Mouse (Mus musculus) lung, postnatal 0 days (tissue): ENCODE measurements around the gene Pfn1. TPM values are rescaled to one million over a fixed set of nuclear protein-coding genes. Genes with fewer than 3 reads are reported as not detected.

Experiments
- ATAC-seq: fragments of 200-750 bp; cut with Nextera tagmentation; 2 replicates; pipeline ENCODE4 v1.8.0; 2017; ENCODE audit warnings: moderate library complexity
- DNase-seq: peaks from one replicate; pipeline ENCODE4 v3.0.0-alpha.2; 2016; ENCODE audit warnings: low spot score
- H3K27ac ChIP-seq: fragments of 300-500 bp; sonication (generic); 2 replicates; pipeline ENCODE4 v1.5.1; 2014; ENCODE audit warnings: antibody characterized with exemption, mild to moderate bottlenecking, low read length, mixed read lengths
- H3K27me3 ChIP-seq: fragments of 300-500 bp; sonication (generic); replicated peaks from 2 replicates; pipeline ENCODE4 v1.6.1; 2014; ENCODE audit warnings: low read length, mixed read lengths; ENCODE audit not compliant: insufficient read depth
- H3K36me3 ChIP-seq: fragments of 300-500 bp; sonication (generic); 2 replicates; pipeline ENCODE4 v1.6.1; 2014; ENCODE audit warnings: low read length, mixed read lengths; ENCODE audit not compliant: insufficient read depth
- H3K4me1 ChIP-seq: fragments of 300-500 bp; sonication (generic); 2 replicates; pipeline ENCODE4 v1.6.1; 2014; ENCODE audit warnings: antibody characterized with exemption, low read depth, low read length, mixed read lengths; ENCODE audit not compliant: insufficient read depth
- H3K4me2 ChIP-seq: fragments of 300-500 bp; sonication (generic); replicated peaks from 2 replicates; pipeline ENCODE4 v1.6.1; 2014; ENCODE audit warnings: low read depth, mild to moderate bottlenecking, low read length, moderate library complexity, mixed read lengths
- H3K4me3 ChIP-seq: fragments of 300-500 bp; sonication (generic); 2 replicates; pipeline ENCODE4 v1.5.1; 2014; ENCODE audit warnings: low read depth, low read length
- H3K9ac ChIP-seq: fragments of 300-500 bp; sonication (generic); replicated peaks from 2 replicates; pipeline ENCODE4 v1.6.1; 2014; ENCODE audit warnings: low read depth, mild to moderate bottlenecking
- H3K9me3 ChIP-seq: fragments of 300-500 bp; sonication (generic); 2 replicates; pipeline ENCODE4 v1.6.1; 2016; ENCODE audit warnings: low read length, mixed read lengths
- CTCF ChIP-seq: IDR thresholded peaks from 2 replicates; pipeline ENCODE4 v1.5.1; 2016; ENCODE audit warnings: antibody characterized with exemption, mild to moderate bottlenecking
- EP300 ChIP-seq: IDR thresholded peaks from 2 replicates; pipeline ENCODE4 v1.6.1; 2016; ENCODE audit warnings: antibody characterized with exemption, mild to moderate bottlenecking, control low read depth
- WGBS: fragments of 180-500 bp; shearing (Covaris S2); extraction: QIAGEN DNeasy Blood & Tissue Kit; methylation state at CpG from one replicate; pipeline ENCODE4 v1.1.7; 2014; 5-methylcytosine and 5-hydroxymethylcytosine counted together
- polyA plus RNA-seq: library from polyadenylated mRNA; unstranded; fragments of >200 nt; fragmentation: Nextera tagmentation; extraction: Ambion mirVana; gene quantifications from 2 replicates; pipeline ENCODE4 v1.2.1, GENCODE M21; 2015

Pfn1 gene
- polyA plus RNA-seq, 1 experiment from 2014 or later, result 1,206 TPM

GRCm38 (mm10) chr11:70625473-70625872 is 29.0 kb downstream of the Pfn1 start:
- WGBS, result 43% methylated on average over 4 of the region's 4 CpGs
- Histone ChIP-seq H3K4me2 (no peak overlapping the region), H3K9me3 (no peaks in the 10 kb centered on the region), H3K27me3 (no peaks in the 10 kb centered on the region), H3K4me3 (no peak overlapping the region), H3K4me1 (no peaks in the 10 kb centered on the region), H3K36me3 (no peaks in the 10 kb centered on the region), H3K9ac (no peak overlapping the region), H3K27ac (no peak overlapping the region)
- TF ChIP-seq CTCF (peak; percentile 76), EP300 (no peak)
- DNase-seq (peak; percentile 39), ATAC-seq (no peak)

DNA sequence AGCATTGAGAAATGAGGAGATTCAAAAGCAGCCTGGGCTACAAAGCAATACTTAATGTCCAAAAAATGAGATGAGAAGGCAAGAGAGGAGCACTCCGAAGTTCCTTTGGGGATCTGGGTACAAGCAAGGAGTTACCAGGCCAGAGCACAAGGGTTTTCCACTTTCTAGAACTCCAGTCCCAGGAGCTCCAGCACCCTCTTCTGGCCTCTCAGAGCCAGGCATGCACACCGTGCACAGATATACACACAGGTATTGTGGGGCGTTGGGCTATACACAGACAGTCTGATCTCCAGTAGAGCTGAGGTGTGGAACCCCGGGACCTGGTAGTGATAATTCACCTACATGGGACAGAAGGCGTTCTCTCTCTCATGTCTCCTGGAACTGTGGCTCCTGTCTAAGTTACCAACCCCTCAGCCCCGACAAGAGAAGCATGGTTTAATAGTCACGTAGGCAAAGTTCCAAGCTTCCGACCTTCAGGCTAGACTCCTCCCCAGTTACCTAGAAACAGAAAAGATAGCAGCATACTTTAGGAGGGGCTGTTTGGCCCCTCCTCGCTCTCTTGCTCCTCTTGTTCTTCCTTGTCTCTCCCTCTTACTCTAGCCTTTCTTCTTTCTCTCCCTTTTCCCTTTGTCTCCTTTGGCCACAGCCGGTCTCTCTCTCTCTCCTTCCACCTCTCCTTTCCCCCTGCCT is 31.2 kb downstream of the Pfn1 start:
- no peak overlapping the region for H3K9ac ChIP-seq
- no peaks in the 10 kb centered on the region for H3K27me3 ChIP-seq
- H3K27ac ChIP-seq, result no peak overlapping the region
- TF ChIP-seq EP300 (no peak), CTCF (peak; percentile 49)
- H3K9me3 ChIP-seq, result no peaks in the 10 kb centered on the region
- H3K4me2 ChIP-seq, result no peak overlapping the region
- no peaks in the 10 kb centered on the region for H3K36me3 ChIP-seq
- WGBS, result 56% methylated on average over 10 of the region's 10 CpGs
- no peak overlapping the region for H3K4me3 ChIP-seq
- no peaks in the 10 kb centered on the region for H3K4me1 ChIP-seq
- no peak for DNase-seq
- ATAC-seq, result no peak

GRCm38 (mm10) chr11:70621972-70622814 is 32.3 kb downstream of the Pfn1 start:
- WGBS, result 33% methylated on average over 7 of the region's 7 CpGs
- DNase-seq, result peak; percentile 60
- no peaks in the 10 kb centered on the region for H3K36me3 ChIP-seq
- H3K27ac ChIP-seq, result no peak overlapping the region
- TF ChIP-seq EP300 (no peak), CTCF (0 out of 2 replicates have a peak, but pooled peaks have one; percentile 23)
- no peak overlapping the region for H3K4me3 ChIP-seq
- H3K27me3 ChIP-seq, result no peaks in the 10 kb centered on the region
- no peak overlapping the region for H3K9ac ChIP-seq
- peak; percentile 44 for ATAC-seq
- H3K4me2 ChIP-seq, result no peak overlapping the region
- no peaks in the 10 kb centered on the region for H3K4me1 ChIP-seq
- H3K9me3 ChIP-seq, result no peaks in the 10 kb centered on the region

DNA sequence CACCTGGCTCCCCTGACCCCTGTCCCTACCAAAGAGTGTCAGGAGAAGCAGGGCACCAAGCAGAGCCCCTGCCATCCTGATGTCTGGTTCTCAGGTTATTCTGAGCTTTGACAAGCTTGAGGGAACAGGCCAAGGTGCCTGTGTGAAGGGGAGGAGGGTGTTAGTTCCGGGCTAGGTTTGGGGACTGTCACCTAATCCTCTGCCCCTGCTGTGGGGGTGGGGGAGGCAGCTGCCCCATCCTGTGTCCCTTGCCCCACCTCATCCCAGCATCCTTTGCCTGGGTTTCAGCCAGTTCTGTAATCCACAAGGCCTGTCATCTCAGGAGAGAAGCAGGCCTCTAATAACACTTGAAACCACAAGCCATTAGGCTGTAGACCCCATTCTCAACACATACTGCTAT is 35.3 kb downstream of the Pfn1 start, which contains the start of gene Chrne:
Gene Chrne (minus strand): TSS at position 116 of the 400 bp plus-strand sequence.
- WGBS, result 43% methylated on average over 1 of the region's 1 CpGs
- Histone ChIP-seq H3K27me3 (no peaks in the 10 kb centered on the region), H3K36me3 (no peaks in the 10 kb centered on the region), H3K4me3 (no peak within 1 kb of the TSS), H3K4me1 (peaks cover 10% of the 10 kb centered on the region), H3K4me2 (no peak within 1 kb of the TSS), H3K9me3 (no peaks in the 10 kb centered on the region), H3K9ac (no peak within 1 kb of the TSS), H3K27ac (no peak within 1 kb of the TSS)
- ATAC-seq (no peak), DNase-seq (no peak)
- TF ChIP-seq CTCF (no peak), EP300 (no peak)

DNA sequence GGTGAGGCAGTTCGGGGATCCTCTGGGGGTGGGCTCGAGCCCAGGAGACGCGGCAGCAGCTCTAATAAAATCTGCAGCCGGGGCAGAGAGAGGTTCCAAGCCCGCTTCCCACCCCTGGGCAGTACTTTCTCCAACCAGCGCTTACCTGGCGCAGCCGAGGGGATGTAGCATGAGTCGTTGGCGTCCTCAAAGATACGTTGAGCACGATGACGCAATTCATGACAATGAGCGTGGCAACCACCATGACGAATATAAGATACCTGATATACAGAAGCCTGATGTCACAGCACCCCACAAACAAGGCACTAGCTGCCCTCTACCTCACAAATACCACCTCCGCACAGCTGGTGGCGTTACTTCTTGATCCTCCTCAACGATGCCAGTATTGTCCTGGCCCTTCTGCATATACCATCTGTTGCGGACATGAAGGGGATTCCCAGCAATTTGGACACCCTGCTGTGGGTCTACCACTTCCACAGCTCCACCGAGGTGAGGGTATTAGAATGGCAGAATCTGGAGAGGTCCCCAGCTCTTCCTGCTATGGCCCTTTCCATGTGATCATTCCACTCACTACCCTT is 38.8 kb downstream of the Pfn1 start, which contains the start of gene 4930544D05Rik:
Gene 4930544D05Rik (plus strand): TSS at position 333 of the 578 bp plus-strand sequence.
- peaks cover 10% of the 10 kb centered on the region for H3K4me1 ChIP-seq
- ATAC-seq (peak; percentile 17), DNase-seq (no peak)
- no peaks in the 10 kb centered on the region for H3K36me3 ChIP-seq
- 21% methylated on average over 21 of the region's 21 CpGs for WGBS
- H3K27me3 ChIP-seq, result no peaks in the 10 kb centered on the region
- H3K9me3 ChIP-seq, result no peaks in the 10 kb centered on the region
- H3K27ac ChIP-seq, result no peak within 1 kb of the TSS
- peak within 1 kb of the TSS; percentile 69 for H3K4me2 ChIP-seq
- no peak within 1 kb of the TSS for H3K9ac ChIP-seq
- TF ChIP-seq EP300, result no peak
- no peak for TF ChIP-seq CTCF
- peak within 1 kb of the TSS; percentile 39 for H3K4me3 ChIP-seq

- H3K9ac ChIP-seq, result no peak overlapping the region
- H3K27me3 ChIP-seq, result no peaks in the 10 kb centered on the region
- H3K4me2 ChIP-seq, result peak overlapping the region; percentile 69
- DNase-seq, result peak; percentile 92
- 2% methylated on average over 17 of the region's 17 CpGs for WGBS
- ATAC-seq, result peak; percentile 90
- TF ChIP-seq CTCF, result peak; percentile 44
- no peak for TF ChIP-seq EP300
- peaks cover 10% of the 10 kb centered on the region for H3K4me1 ChIP-seq
- no peaks in the 10 kb centered on the region for H3K36me3 ChIP-seq
- H3K27ac ChIP-seq, result no peak overlapping the region
- H3K4me3 ChIP-seq, result peak overlapping the region; percentile 39
- no peaks in the 10 kb centered on the region for H3K9me3 ChIP-seq
Measured at GRCm38 (mm10) chr11:70615074-70615473, 39.4 kb downstream of the Pfn1 start.
